Mouse (Mus musculus) c-Kit-negative CD71-positive TER-119-positive erythroid progenitor cells, embryonic 14.5 days (primary cell): Measurements from ENCODE around the gene Tyrobp.

Source experiments
- DNase-seq: peaks from one replicate; pipeline ENCODE4 v3.0.0-alpha.2; 2013; ENCODE audit warnings: low read depth, low spot score

Tyrobp gene

DNA sequence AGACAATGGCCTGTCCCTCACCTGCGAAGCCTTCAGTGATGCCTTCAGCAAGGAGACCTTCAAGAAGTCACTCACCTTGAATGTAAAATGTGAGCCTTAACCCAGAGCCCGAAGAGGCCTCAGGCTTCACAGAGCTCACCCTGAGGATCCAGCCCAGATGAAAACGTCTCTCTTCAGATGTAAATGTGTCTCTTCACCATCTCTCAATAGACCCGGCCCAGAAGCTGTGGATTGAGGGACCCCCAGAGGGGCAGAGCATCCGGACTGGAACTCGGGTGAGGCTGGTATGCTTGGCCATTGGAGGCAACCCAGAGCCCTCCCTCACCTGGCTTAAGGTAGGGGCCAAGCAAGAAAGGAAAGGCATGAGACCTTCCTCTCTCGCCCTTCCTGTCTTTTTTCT, 50.0 kb downstream of the Tyrobp start:
- no peak for DNase-seq

DNA sequence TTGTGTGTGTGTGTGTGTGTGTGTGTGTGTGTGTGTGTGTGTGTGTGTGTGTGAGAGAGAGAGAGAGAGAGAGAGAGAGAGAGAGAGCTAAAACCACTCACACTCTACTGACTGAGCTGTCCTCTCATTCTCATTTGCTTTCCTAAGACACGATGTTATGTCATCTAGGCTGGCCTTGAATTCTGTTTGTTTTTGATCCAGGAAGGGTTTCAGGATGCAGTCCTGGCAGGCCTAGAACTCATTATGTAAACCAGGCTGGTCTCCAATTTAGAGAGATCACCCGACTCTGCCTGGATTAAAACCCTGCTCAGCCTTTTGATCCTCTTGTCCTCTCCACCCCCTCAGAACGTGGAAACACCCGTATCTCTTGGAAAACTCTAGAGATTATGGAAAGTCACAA, 50.4 kb downstream of the Tyrobp start:
- DNase-seq: no peak

DNA sequence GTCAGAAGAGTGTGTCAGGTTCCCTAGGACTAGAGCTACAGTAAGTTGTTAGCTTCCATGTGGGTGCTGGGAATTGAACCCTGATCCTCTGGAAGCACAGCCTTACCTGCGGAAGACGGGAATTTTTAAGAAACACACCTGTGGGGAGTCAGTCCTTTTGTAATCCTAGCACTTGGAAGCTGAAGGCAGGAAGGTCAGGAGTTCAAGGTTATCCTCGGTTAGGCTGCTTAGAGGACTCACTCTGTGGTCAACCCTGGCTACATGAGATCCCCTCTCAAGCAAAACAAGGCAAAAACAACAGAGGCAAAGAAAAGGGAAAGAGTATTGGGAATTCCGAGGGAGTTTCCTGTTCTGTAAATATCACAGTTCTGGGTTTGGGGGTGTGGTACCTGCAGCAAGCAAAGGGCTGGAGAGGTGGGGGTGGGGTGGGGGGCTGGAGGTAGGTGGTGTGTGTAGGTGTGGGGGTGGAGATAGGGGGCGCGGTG, 51.3 kb downstream of the Tyrobp start:
- DNase-seq: no peak
